Mouse (Mus musculus): Measurements from ENCODE around the gene Cdkl3. TPM values are rescaled to one million over a fixed set of nuclear protein-coding genes. Genes with fewer than 3 reads are reported as not detected.

The Cdkl3 gene
- polyA plus RNA-seq, 1 experiment from 2014 or later, result 13.4 TPM

DNA sequence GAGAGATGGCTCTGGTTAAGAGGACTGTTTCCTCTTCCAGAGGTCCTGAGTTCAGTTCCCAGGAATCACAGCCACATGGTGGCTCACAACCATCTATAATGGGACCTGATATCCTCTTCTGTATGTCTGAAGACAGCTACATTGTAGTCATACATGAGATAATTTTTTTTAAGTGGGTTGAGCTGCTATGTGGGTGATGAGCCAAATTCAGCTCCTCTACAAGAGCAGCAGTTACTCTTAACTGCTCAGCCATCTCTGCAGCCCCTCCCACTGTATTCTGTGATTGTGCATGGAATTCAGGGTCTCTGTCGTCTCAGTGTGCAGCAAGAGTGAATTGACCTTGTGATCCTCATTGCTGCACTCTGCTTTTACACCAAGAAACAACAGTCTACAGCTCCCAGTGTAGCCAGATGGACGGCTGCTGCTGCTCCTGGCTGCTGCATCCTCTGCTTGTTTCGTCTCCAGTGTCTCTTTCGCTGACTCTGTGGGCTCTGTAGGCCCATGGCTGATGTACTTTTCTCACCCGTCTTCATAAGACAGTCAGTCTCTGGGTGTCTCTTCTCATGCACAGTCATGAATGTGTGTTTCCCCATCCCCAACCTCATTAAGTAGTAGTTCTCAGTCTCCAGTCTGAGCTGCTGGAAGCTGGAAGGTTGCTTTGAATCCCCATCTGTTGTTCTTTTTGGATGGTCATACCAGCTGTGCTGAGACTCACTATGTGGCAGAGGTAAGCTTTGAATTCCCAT lies 124.5 kb downstream of the Cdkl3 start:
- Histone ChIP-seq H3K4me1 (no peaks in the 10 kb centered on the region), H3K36me3 (peaks cover 24% of the 10 kb centered on the region), H3K27ac (peak overlapping the region; percentile 54; the same call in 1 of the 2 replicates), H3K4me3 (no peak overlapping the region), H3K9ac (no peak overlapping the region), H3K9me3 (no peaks in the 10 kb centered on the region), H3K27me3 (no peaks in the 10 kb centered on the region), H3K4me2 (replicated peaks) (no peak overlapping the region)
- 68% methylated on average over 5 of the region's 5 CpGs for WGBS
- no peak for ATAC-seq (ENCODE audit: insufficient number of reproducible peaks, insufficient read depth, low FRiP score, low TSS enrichment)

DNA sequence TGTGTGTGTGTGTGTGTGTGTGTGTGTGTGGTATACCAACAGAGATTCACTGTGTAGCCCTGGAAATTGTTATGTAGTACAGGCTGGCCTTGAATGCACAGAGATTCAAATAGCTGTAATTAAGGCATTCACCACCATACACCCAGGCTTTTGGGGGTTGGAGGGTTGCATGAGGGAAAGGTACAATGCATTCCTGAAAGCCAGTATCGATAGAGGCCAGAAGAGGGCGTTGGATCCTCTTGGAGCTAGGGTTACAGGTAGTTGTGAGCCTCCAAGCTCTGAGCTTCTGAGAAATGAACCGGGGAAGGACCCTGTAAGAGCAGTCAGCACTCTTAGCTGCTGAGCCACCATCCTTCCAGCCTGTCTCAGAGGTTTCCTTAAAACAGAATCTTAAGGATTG lies 125.2 kb downstream of the Cdkl3 start:
- H3K4me3 ChIP-seq, result no peak overlapping the region
- H3K9me3 ChIP-seq, result no peaks in the 10 kb centered on the region
- H3K27ac ChIP-seq, result peak overlapping the region; percentile 54; the same call in 1 of the 2 replicates
- H3K27me3 ChIP-seq, result no peaks in the 10 kb centered on the region
- no peaks in the 10 kb centered on the region for H3K4me1 ChIP-seq
- H3K9ac ChIP-seq, result no peak overlapping the region
- no peak for ATAC-seq (ENCODE audit: insufficient number of reproducible peaks, insufficient read depth, low FRiP score, low TSS enrichment)
- WGBS, result 27% methylated on average over 3 of the region's 3 CpGs
- H3K4me2 ChIP-seq (replicated peaks), result no peak overlapping the region
- H3K36me3 ChIP-seq, result peaks cover 19% of the 10 kb centered on the region

DNA sequence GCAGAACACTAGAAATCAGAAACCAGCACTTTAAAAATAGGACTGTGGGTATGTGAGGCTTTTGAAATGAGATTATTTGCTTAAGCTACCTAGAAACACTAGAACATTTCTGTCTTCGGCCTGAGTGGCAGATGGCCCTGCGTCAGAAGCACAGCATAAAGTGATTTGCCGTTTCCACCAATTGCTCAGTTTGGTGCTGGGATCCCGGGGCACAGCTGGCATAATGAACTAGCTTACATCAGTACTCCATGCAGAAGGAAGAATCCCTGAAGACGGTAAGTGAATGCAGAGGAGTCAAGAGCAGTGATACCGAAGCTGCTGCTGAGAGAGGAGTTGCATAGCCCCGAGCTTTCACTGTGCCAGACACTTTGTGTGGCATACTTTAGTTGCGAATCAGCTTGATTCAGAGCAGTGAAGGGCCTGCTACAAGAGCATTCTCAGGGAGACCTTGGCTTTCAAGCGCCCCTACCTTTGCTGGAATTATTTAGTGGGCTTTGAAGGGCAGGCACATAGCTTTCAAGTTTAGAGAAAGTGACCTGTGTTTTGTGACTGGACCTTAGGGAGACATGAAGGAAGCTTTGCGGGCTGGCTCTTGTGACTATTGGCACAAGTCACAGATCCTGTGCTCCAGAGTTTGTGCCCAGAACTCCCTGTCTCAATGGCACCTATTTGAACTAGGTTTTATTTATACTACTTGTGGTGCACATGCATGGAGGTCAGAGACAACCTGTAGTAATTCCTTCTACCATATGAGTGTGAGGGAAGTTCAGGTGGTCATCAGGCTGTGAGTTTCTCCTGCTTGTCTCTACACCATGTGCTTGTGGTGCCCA lies 125.8 kb downstream of the Cdkl3 start:
- Histone ChIP-seq H3K27ac (no peak overlapping the region; the same call in 1 of the 2 replicates), H3K4me3 (no peak overlapping the region), H3K4me2 (replicated peaks) (no peak overlapping the region), H3K9ac (no peak overlapping the region), H3K27me3 (no peaks in the 10 kb centered on the region), H3K9me3 (no peaks in the 10 kb centered on the region), H3K4me1 (no peaks in the 10 kb centered on the region), H3K36me3 (peaks cover 12% of the 10 kb centered on the region; the same call in 1 of the 2 replicates)
- no peak for ATAC-seq (ENCODE audit: insufficient number of reproducible peaks, insufficient read depth, low FRiP score, low TSS enrichment)
- WGBS, result 80% methylated on average over 10 of the region's 10 CpGs

DNA sequence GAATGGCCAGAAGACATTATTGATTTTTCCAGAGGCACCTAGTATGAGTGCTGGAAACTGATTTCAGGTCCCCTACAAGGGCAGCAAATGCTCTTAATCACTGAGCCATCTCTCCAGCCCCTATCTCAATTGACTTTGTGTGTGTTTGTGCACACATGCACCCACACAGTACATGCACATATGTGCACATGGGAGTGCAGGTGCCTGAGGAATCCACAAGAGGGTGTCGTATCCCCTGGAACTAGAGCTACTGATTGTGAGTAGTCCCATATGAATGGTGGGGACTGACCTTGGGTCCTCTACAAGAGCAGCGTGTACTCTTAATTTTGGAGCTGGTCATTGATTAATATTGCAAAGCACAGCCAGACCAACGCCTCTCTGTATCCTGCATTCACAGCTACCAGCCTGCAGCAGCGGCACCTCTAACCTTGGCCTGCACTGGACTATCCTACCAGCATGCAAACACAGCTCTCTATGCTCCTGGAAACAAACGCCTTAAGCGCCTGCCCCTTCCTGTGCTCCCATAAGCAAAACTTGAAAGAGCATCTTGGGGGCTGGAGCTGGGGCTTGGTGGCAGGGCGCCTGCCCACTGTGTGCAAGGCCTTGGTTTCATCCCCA lies 126.5 kb downstream of the Cdkl3 start:
- Histone ChIP-seq H3K4me3 (no peak overlapping the region), H3K27ac (no peak overlapping the region), H3K9ac (no peak overlapping the region), H3K9me3 (peaks cover 4% of the 10 kb centered on the region; the same call in 1 of the 2 replicates), H3K4me2 (replicated peaks) (no peak overlapping the region), H3K36me3 (peaks cover 5% of the 10 kb centered on the region; the same call in 1 of the 2 replicates), H3K27me3 (no peaks in the 10 kb centered on the region), H3K4me1 (no peaks in the 10 kb centered on the region)
- no peak for ATAC-seq (ENCODE audit: insufficient number of reproducible peaks, insufficient read depth, low FRiP score, low TSS enrichment)
- 83% methylated on average over 7 of the region's 7 CpGs for WGBS

Small RNA genes lying within 50 kb of the gene (microRNA-seq; reads per million reads assigned to microRNA genes)
- gene Gm24157 (0.73 reads per million), gene Mir3061 (15.6 reads per million, percentile 31 among the genes with 10 or more reads in this experiment)

Other genes starting within 250 kb of the Cdkl3 start
- gene Sec24a, start 240.6 kb upstream of the Cdkl3 start, polyA plus RNA-seq (2016; fragmentation: Nextera tagmentation; extraction: Ambion mirVana), result 14.6 and 15.1 TPM in 2 replicates
- 91.6 and 93.1 TPM in 2 replicates for gene Sar1b, start 240.5 kb upstream of the Cdkl3 start, polyA plus RNA-seq (2016; fragmentation: Nextera tagmentation; extraction: Ambion mirVana)
- gene Jade2, start 146.6 kb upstream of the Cdkl3 start, polyA plus RNA-seq (2016; fragmentation: Nextera tagmentation; extraction: Ambion mirVana), result 1.8 and 2.1 TPM in 2 replicates
- gene Cdkn2aipnl, start 36.6 kb upstream of the Cdkl3 start, polyA plus RNA-seq (2016; fragmentation: Nextera tagmentation; extraction: Ambion mirVana), result 104 and 110 TPM in 2 replicates
- gene Ube2b, start 3.5 kb upstream of the Cdkl3 start, polyA plus RNA-seq (2016; fragmentation: Nextera tagmentation; extraction: Ambion mirVana), result 228 and 235 TPM in 2 replicates
- 106 and 108 TPM in 2 replicates for gene Ppp2ca, start 94.5 kb downstream of the Cdkl3 start, polyA plus RNA-seq (2016; fragmentation: Nextera tagmentation; extraction: Ambion mirVana)
- gene Olfr1373, start 141.3 kb downstream of the Cdkl3 start, polyA plus RNA-seq (2016; fragmentation: Nextera tagmentation; extraction: Ambion mirVana), result not detected in 2 replicates
- gene Olfr1371, start 209.8 kb downstream of the Cdkl3 start, polyA plus RNA-seq (2016; fragmentation: Nextera tagmentation; extraction: Ambion mirVana), result not detected in 2 replicates
- gene Skp1a, start 227.8 kb downstream of the Cdkl3 start, polyA plus RNA-seq (2016; fragmentation: Nextera tagmentation; extraction: Ambion mirVana), result 937 and 939 TPM in 2 replicates